Mouse (Mus musculus) midbrain, embryonic 16.5 days (tissue): ENCODE data around the gene Gnb2. TPM values are rescaled to one million over a fixed set of nuclear protein-coding genes. Genes with fewer than 3 reads are reported as not detected.

Experiments used
- ATAC-seq: fragments of 200-750 bp; cut with Nextera tagmentation; 2 replicates; pipeline ENCODE4 v1.8.0; 2017; ENCODE audit warnings: moderate TSS enrichment
- H3K27ac ChIP-seq: fragments of 300-500 bp; sonication (generic); 2 replicates; pipeline ENCODE4 v1.5.1; 2014; ENCODE audit warnings: mild to moderate bottlenecking, low read length, mixed read lengths
- H3K27me3 ChIP-seq: fragments of 300-500 bp; sonication (generic); 2 replicates; pipeline ENCODE4 v1.6.1; 2014; ENCODE audit warnings: low read depth, low read length, mixed read lengths; ENCODE audit not compliant: control insufficient read depth, insufficient read depth
- H3K36me3 ChIP-seq: fragments of 300-500 bp; sonication (generic); 2 replicates; pipeline ENCODE4 v1.6.1; 2014; ENCODE audit warnings: mild to moderate bottlenecking, low read length, moderate library complexity, mixed read lengths; ENCODE audit not compliant: control insufficient read depth, insufficient read depth
- H3K4me1 ChIP-seq: fragments of 300-500 bp; sonication (generic); 2 replicates; pipeline ENCODE4 v1.6.1; 2014; ENCODE audit warnings: mild to moderate bottlenecking, low read length, mixed read lengths; ENCODE audit not compliant: control insufficient read depth, insufficient read depth
- H3K4me2 ChIP-seq: fragments of 300-500 bp; sonication (generic); 2 replicates; pipeline ENCODE4 v1.6.1; 2014; ENCODE audit warnings: mild to moderate bottlenecking, low read length, mixed read lengths
- H3K4me3 ChIP-seq: fragments of 300-500 bp; sonication (generic); 2 replicates; pipeline ENCODE4 v1.5.1; 2014; ENCODE audit warnings: low read depth, mild to moderate bottlenecking, low read length, moderate library complexity, mixed read lengths
- H3K9ac ChIP-seq: fragments of 300-500 bp; sonication (generic); 2 replicates; pipeline ENCODE4 v1.6.1; 2014; ENCODE audit warnings: low read depth, low read length, mixed read lengths
- H3K9me3 ChIP-seq: fragments of 300-500 bp; sonication (generic); replicated peaks from 2 replicates; pipeline ENCODE4 v1.6.1; 2014; ENCODE audit warnings: mild to moderate bottlenecking, low read length, mixed read lengths; ENCODE audit not compliant: control insufficient read depth, poor library complexity, severe bottlenecking
- WGBS: fragments of 180-500 bp; shearing (Covaris S2); extraction: QIAGEN DNeasy Blood & Tissue Kit; methylation state at CpG from one replicate; pipeline ENCODE4 v1.1.7; 2014; 5-methylcytosine and 5-hydroxymethylcytosine counted together
- polyA plus RNA-seq: library from polyadenylated mRNA; unstranded; fragments of >200 nt; fragmentation: Nextera tagmentation; extraction: Ambion mirVana; gene quantifications from 2 replicates; pipeline ENCODE4 v1.2.1, GENCODE M21; 2015

Gnb2 gene
- polyA plus RNA-seq, 1 experiment from 2014 or later, result 512 TPM

- no peaks in the 10 kb centered on the region for H3K9me3 ChIP-seq
- peak overlapping the region; percentile 90 for H3K4me2 ChIP-seq
- H3K9ac ChIP-seq, result peak overlapping the region; percentile 100
- peaks cover 23% of the 10 kb centered on the region for H3K36me3 ChIP-seq
- peaks cover 17% of the 10 kb centered on the region for H3K4me1 ChIP-seq
- peak overlapping the region; percentile 96 for H3K4me3 ChIP-seq
- no peak for ATAC-seq
- no peaks in the 10 kb centered on the region for H3K27me3 ChIP-seq
- WGBS, result 1% methylated on average over 9 of the region's 12 CpGs
- peak overlapping the region; percentile 99 for H3K27ac ChIP-seq
Measured at GRCm38 (mm10) chr5:137532808-137533116, 548 bp downstream of the Gnb2 start.

- Histone ChIP-seq H3K9ac (peak overlapping the region; percentile 100), H3K9me3 (no peaks in the 10 kb centered on the region), H3K4me1 (peaks cover 20% of the 10 kb centered on the region), H3K4me3 (peak overlapping the region; percentile 96), H3K27ac (peak overlapping the region; percentile 99), H3K36me3 (peaks cover 26% of the 10 kb centered on the region), H3K27me3 (no peaks in the 10 kb centered on the region), H3K4me2 (peak overlapping the region; percentile 90)
- WGBS, result under 1% methylated on average over 19 of the region's 19 CpGs
- ATAC-seq, result no peak
Measured at GRCm38 (mm10) chr5:137532131-137532807, 1.0 kb downstream of the Gnb2 start.

GRCm38 (mm10) chr5:137531414-137532130 is 1.7 kb downstream of the Gnb2 start:
- Histone ChIP-seq H3K4me1 (peaks cover 21% of the 10 kb centered on the region), H3K9me3 (no peaks in the 10 kb centered on the region), H3K9ac (peak overlapping the region; percentile 100), H3K4me3 (peak overlapping the region; percentile 96), H3K27me3 (no peaks in the 10 kb centered on the region), H3K4me2 (peak overlapping the region; percentile 90), H3K27ac (peak overlapping the region; percentile 99), H3K36me3 (peaks cover 27% of the 10 kb centered on the region)
- under 1% methylated on average over 50 of the region's 51 CpGs for whole genome bisulfite sequencing
- ATAC-seq, result no peak; the same call in none of the 2 replicates

- Histone ChIP-seq H3K27me3 (no peaks in the 10 kb centered on the region), H3K9me3 (no peaks in the 10 kb centered on the region), H3K36me3 (peaks cover 27% of the 10 kb centered on the region), H3K4me2 (peak overlapping the region; percentile 90), H3K9ac (peak overlapping the region; percentile 100), H3K4me3 (peak overlapping the region; percentile 96), H3K27ac (peak overlapping the region; percentile 99), H3K4me1 (peaks cover 21% of the 10 kb centered on the region)
- under 1% methylated on average over 40 of the region's 46 CpGs for WGBS
- ATAC-seq, result peak; percentile 57
Measured at GRCm38 (mm10) chr5:137530588-137531413, 2.5 kb downstream of the Gnb2 start.

GRCm38 (mm10) chr5:137530075-137530474 is 3.2 kb downstream of the Gnb2 start:
- peak overlapping the region; percentile 99 for H3K27ac ChIP-seq
- H3K9ac ChIP-seq, result peak overlapping the region; percentile 100
- H3K36me3 ChIP-seq, result peaks cover 29% of the 10 kb centered on the region
- no peak for ATAC-seq
- H3K4me1 ChIP-seq, result peaks cover 21% of the 10 kb centered on the region
- H3K4me2 ChIP-seq, result peak overlapping the region; percentile 90
- no peaks in the 10 kb centered on the region for H3K27me3 ChIP-seq
- H3K9me3 ChIP-seq, result no peaks in the 10 kb centered on the region
- 60% methylated on average over 8 of the region's 8 CpGs for WGBS
- peak overlapping the region; percentile 96 for H3K4me3 ChIP-seq

GRCm38 (mm10) chr5:137529221-137529995 is 3.9 kb downstream of the Gnb2 start:
- ATAC-seq, result no peak
- Histone ChIP-seq H3K27ac (peak overlapping the region; percentile 99), H3K9ac (peak overlapping the region; percentile 100), H3K27me3 (no peaks in the 10 kb centered on the region), H3K4me1 (peaks cover 21% of the 10 kb centered on the region), H3K36me3 (peaks cover 36% of the 10 kb centered on the region), H3K9me3 (no peaks in the 10 kb centered on the region), H3K4me2 (peak overlapping the region; percentile 90), H3K4me3 (no peak overlapping the region)
- WGBS, result 74% methylated on average over 15 of the region's 15 CpGs

GRCm38 (mm10) chr5:137528247-137528968 is 4.9 kb downstream of the Gnb2 start:
- H3K9me3 ChIP-seq, result no peaks in the 10 kb centered on the region
- WGBS, result 82% methylated on average over 22 of the region's 22 CpGs
- peak overlapping the region; percentile 39; the same call in 1 of the 2 replicates for H3K27ac ChIP-seq
- H3K4me2 ChIP-seq, result no peak overlapping the region
- peaks cover 18% of the 10 kb centered on the region for H3K4me1 ChIP-seq
- H3K9ac ChIP-seq, result no peak overlapping the region
- no peak overlapping the region for H3K4me3 ChIP-seq
- no peaks in the 10 kb centered on the region for H3K27me3 ChIP-seq
- no peak for ATAC-seq
- H3K36me3 ChIP-seq, result peaks cover 43% of the 10 kb centered on the region

- H3K27ac ChIP-seq, result peak overlapping the region; percentile 33; the same call in 1 of the 2 replicates
- no peak overlapping the region for H3K4me3 ChIP-seq
- peak overlapping the region; percentile 14; the same call in 1 of the 2 replicates for H3K9ac ChIP-seq
- H3K27me3 ChIP-seq, result no peaks in the 10 kb centered on the region
- H3K4me2 ChIP-seq, result no peak overlapping the region
- peaks cover 18% of the 10 kb centered on the region for H3K4me1 ChIP-seq
- peaks cover 53% of the 10 kb centered on the region for H3K36me3 ChIP-seq
- H3K9me3 ChIP-seq, result no peaks in the 10 kb centered on the region
- WGBS, result 27% methylated on average over 1 of the region's 1 CpGs
- ATAC-seq, result no peak
Measured at GRCm38 (mm10) chr5:137527413-137527812, 5.9 kb downstream of the Gnb2 start.
